Mouse (Mus musculus): ENCODE results near the gene Iqcc.

The Iqcc gene

DNA sequence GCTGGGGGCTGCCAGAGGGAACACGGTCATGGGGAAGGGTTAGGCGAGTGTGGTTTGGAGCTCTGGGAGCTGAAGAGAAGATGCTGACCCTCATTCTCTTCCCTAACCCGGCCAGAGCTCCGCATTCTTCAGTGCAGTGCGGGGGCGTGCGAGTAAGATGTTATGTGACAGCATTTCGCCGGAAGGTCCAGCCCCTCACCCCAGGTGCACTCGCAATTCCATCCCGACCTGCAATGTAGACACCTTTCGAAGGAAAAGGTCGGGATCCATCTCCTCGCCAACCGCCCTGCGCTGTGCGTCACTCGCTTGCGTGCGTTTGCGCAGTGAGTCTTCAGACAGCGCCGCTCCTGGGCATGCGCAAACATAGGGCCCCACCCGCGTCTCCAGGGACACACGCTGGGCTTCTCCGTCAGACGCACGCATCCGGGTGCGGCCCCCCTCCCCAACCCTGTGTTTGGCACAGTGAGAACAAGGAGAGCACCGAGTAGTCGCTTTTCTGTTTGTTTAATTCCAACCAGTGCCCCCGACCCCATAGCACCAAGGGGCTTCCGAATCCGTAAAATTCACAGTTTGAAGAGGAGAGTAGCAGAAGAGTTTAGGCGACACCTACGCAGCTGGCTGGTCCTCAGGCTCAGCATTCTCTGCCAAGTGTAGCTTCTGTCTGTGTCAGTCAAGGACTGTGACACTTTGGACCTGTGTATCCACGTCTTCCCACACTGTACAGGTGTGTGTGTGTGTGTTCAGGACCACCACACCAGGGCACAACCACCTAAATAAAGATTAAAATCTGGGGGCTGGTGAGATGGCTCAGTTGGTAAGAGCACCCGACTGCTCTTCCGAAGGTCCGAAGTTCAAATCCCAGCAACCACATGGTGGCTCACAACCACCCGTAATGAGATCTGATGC, at the start of gene Iqcc:
Iqcc (minus strand) TSS at position 314 of the 906 bp plus-strand sequence.
- peak; percentile 92 for DNase-seq

DNA sequence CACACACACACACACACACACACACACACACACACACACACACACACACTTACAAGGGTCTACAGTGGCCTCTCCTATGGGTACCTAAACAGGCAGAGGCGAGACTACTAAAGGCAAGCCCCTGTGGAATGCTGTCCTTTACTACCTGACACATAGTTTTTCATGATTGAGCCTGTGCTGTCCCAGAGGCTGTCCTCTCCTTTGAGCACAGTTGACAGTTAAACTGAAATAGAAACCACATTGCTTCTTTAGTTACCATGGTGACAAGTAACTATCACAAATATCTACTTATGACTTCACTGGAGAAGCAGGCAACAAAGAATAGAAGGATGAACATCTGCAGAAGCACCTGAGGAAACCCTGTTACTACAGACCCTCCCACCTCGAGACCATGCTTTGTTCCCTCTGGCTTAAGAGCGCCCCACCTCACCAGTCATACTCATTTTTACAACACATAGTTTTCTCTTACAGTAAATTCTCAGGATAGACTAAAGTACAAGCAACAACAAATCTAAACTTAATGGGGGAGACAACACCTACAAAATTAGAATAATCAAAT, 43.4 kb upstream of the Iqcc start:
- DNase-seq = no peak

DNA sequence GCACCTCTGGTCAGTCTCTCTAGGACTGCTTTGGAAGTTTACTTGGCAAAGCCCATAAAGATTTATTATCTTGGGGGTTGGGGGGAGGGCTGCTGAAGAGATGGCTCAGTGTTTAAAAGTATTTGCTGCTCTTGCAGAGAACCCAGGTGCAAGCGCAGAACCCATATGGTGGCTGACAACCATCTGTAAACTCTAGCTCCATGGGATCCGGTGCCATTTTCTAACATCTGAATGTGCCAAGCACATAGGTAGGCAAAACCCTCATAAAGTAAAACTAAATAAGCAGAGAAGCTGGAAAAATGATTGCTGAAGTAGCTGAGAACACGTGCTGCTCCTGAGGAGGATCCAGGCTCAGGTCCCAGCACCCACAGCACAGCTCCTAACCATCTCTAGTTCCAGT, 42.7 kb upstream of the Iqcc start:
- no peak for DNase-seq

DNA sequence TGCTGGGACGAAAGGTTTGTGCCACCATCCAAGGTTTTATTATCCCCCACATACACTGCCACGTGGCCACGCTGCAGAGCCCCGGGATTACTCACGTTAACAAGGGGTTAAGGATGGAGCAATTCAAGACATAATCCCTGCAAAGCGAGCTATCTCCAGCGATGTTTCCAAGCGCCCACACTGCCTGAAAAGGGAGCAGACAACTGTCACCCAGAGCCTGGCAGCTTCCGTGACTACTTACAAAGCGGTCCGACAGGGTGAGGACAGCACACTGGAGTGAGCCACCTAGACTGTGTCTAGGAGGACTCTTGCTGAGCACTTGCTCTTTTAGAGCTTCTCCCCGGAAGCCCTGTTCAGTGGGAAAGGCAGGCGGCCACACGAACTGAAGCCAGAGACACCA, 35.9 kb upstream of the Iqcc start:
- no peak for DNase-seq

DNA sequence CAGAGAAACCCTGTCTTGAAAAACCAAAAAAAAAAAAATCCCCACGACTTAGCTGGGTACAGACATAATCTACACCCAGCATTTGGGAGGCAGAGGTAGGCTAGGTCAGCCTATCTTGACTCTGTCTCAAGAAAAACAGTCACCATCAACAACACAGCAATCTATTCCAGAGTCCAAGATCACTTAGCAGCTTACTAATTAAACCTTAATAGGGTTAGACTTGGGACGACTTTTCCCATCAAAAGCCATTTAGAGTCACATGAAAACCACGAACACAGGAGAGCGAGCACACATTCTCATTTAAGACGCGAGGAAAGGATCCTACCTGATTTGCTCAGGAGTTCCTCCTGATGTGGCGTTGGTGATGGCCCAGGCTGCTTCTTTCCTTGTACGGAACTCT, 31.5 kb upstream of the Iqcc start:
- DNase-seq = no peak

DNA sequence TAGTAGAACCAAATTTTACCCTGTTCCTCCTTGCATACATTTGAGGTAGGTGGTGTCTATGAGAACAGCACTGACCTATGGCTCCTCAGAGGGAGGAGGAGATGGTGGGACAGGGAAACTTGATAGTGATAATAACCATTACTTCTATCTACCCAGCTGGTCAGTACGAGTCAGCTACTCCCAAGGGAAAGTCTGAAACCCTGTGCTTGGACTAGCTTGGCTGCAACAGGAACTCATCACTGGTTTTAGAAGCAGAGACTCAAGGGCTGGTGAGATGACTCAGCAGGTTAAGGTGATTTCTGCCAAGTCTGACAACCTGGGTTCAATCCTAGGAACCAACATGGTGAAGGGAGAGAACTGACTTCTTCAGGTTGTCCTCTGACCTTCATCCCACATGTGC, 29.8 kb upstream of the Iqcc start:
- DNase-seq = no peak

DNA sequence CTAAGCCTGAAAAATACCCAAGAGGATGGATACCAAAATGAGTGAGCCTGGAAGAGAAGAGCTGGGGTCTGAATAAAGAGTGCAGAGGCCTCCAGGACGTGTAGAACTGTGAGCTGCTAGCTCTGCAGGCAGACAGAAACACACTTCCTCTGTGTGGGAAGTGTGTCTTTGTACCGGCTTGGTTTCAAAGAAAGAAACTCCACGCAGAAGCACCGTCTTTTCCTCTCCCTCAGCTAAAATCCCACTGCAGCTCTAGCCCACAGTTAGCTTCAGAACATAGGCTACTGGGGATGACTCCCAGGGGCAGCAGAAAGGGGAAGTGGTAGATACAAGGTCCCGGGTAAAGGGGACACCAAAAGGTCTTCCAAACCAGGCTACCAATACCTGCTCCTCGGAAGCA, 26.3 kb upstream of the Iqcc start:
- no peak for DNase-seq

DNA sequence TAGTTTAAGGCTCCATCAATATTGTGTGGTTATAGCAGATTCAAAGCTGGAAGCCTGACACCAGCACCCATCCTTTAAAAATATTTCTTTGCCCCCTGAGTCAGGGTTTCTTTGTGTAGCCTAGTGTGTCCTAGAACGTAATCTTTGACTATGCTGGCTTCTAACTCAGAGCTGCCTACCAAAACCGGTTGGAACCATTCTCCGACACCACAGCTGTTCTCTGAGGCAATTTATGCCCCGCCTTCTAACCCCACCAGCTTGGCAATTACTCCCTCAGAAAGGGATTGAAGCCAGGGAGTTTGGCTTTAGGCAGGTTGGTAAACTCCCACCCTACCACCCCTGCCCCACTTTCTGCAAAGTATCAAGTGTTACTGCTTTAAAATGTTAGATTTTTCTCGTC, 22.9 kb upstream of the Iqcc start:
- no peak for DNase-seq

DNA sequence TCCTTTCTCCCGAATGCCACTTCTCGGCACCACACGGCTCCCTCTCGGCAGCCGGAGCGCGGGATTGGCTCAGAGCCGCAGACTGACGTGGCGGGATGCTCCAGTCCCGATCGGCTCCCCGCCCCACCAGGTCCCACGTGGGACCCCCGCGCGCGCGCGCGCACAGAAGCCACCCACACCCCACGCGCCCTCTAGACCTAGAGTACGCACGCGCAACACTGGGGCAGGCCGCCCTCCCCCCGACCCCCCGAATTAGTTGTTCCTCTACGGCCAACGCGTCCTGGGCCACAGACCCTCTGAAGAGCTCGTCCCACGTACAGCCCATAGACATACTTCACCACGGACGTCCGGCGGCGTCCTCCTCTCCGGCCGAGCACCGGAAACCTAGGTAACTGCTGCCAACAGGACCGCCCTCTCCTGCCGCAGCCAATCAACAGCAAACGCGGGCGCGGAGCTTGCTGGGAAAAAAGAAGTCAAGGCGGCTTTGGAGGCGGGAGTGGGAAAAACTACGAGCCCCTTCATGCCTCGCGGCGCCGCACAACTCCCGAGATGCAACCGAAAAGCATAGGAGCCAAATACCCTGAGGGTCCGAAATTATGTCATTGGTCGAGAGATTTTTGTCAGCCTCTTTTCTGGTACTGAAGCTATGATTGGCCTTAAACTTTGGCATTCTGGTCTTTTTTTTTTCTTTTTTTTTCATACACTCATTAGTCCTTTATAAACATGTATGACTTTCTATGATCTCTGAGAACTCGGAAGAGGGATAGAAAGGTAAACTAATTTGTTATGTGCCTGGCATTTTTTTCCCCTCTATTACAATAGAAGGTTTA, 22.0 kb upstream of the Iqcc start, which contains the start of gene Txlna:
Txlna (minus strand) TSS at position 428 of the 830 bp plus-strand sequence.
- DNase-seq = peak; percentile 91 to 92

DNA sequence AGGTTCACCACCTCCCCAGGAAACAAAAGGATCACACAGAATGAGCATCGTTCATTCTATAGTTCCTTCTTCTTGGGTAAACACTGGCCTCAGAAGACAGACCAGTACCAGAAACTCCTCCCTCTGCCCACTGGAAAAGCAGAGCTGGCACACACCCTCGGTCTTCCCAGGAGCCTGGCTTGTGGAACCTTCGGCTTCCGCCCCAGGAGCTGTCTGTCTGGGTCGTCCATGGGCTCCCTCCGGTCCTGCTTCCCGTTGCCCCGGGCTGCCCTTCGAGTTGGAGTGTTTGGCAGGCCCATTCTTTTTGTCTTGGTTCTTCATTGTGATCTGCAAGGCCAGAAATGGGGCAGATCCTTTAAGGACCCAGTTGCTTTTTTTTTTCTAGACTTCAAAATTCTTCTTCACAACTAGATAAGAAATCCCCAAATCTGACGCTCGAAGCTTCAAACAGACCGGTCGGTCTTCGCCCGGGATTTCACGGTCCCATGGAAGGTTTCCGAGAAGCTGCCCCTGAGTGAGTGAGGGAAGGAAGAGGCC, 21.3 kb upstream of the Iqcc start:
- no peak for DNase-seq

DNA sequence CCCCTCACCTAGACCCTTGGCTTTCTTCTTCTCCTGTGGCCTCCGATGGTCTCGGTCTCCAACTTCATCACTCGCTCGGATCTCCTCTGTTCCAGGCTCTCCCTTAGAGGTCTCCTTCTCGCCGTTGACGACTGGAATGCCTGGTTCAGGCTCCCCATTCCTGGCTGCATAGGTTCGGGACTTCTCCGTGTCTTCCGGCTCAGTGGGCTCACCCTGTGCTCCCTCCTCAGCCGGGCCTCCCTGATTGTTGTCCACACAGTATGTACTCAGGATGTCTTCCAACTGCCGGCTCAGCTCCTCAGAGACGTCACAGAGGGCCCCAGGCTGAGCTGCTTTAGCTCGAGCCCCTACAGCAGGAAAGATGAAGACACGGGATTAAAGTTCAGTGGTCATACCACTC, 20.3 kb upstream of the Iqcc start:
- DNase-seq = no peak

DNA sequence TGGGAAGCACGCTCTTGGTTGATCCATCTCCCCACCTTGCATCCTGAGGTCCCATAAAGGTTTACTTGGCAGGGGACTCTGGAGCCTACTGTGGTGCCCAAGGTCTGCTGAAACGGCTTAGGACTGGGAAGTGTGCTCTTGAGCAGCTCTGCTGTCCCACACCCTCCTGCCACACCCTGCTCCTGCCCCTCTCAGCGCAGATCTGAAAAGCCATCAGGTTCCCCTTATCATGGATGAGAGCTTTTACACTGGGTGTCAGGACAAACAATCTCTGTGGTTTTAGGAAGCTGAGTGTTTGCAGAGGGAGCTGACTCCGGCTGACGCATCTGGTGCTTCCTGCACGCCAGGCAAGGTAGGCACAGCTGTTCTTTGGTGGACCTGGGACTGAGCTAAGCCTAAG, 15.0 kb upstream of the Iqcc start:
- no peak for DNase-seq

DNA sequence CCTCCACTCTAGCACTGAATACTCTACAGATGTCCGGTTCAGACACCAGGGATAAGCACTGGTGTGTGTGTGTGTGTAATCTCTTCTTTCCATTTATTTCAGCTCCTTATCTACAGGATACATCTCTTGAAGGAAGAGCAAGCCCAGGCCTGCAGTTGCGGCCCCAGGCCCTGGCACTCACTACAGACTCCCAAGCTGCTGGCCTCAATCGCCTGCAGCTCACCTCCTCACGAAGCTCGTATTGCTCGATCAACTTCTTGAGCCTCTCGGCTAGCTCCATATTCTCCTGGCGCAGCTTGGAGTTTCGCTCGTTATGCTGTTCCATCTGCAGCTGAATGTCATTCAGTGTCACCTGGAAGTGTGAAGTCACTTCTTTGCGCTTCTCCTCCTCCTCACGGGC, 13.0 kb upstream of the Iqcc start:
- no peak for DNase-seq

DNA sequence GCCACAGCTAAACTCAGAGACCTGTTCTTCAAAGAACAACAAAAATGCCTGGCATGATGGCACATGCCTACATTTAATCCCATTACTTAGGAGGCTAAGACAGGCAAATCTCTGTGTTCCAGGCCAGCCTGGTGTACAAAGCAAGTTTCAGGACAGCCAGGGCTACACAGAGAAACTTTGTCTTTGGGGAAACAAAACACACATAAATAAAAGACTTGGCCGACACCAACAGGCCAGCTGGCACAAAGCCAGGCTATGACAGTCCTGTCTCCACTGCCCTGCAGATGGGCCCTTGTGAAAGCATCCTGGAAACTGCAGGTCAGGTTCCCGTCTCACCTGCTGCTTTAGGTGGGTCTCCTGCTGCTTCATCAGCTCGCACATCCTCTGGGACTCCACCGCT, 12.0 kb upstream of the Iqcc start:
- no peak for DNase-seq

DNA sequence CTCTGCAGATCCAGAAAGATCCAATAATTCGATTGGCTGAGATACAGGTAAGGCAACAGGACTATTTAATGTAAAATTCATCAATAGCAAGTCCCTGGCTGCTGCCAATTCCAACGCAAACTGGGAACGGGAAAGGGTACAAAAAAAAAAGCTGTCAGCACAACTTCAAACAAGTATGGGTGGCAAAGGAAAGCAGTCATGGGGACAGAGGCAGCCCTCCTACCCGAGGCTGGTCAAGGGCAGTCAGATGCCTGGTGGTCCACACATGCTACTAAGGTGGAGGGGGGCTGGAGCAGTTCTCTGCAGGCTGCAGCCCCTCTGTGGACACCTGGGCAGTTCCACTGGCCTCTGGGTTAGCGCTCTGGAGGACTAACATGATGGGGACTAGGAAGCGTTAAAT, 7.1 kb upstream of the Iqcc start:
- DNase-seq = no peak

DNA sequence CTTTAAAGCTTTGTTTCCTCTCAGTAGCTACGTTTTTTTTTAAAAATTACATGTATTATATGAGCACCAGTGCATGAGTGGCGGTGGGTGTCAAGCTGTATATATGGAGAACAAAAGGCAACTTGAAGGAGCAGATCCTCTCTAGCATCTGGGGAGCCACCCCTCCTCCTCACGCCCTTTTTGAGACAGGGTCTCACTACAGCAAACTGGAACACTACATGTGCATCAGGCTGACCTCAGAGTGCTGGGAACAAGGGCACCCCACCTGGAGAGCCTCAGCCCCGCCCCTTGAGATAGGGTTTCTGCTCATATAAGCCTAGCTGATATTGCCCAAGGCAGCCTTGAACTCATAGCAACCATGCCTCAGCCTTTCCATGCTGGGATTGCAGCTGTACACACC, 6.6 kb upstream of the Iqcc start:
- no peak for DNase-seq

DNA sequence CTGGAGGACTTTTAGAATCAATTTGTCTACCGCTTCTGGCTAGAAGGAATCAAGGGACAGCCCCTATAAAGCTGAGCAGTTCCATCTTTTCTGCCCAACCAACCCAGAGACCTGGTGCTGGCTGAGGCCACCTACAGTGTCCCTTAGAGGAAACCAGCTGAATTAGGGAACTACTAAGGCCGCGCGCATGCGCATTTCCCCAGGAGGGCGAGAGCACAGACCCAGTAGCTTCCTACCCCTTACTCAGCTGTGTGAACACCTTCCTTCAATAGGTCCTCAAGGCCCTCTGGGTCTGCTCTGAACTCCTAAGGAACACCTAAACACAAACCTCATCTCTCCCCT, 6.1 kb upstream of the Iqcc start:
- peak; percentile 69 to 75 for DNase-seq

DNA sequence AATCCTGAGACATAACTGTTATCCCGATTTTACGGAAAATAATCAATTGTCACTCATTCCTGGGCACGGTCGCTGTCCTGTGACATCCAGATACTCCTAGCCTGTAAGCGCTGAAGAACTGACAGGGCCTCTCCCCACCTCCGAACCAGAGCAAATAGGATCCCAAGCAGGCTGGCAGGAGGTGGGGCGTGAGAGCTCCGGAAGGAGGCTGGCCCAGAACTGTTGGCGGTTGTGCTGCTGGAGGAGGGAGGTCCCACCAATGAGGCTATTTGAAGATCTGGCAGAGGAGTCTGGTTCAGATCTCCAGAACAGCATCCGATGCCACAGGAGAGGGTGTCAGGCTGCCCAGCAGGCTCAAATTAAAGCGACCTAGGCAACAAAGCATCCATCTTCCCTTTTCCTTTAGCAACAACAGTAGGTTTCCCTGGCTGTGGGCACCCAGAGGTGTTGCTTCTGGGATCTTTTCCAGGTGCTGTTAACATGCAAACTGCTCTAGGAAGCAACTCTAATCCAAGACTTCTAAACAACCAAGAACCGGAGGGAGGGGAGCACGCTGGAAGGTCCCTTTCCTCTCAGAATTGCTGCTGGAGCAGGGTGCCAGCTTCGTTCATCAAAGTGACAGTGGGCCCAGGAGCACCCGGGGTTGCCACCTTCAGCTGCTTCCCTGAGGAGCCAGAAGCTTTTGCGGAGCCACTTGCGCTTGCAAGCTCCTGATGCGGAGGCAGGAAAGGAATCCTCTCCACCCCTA, 5.6 kb upstream of the Iqcc start:
- peak; percentile 60 to 69 for DNase-seq

DNA sequence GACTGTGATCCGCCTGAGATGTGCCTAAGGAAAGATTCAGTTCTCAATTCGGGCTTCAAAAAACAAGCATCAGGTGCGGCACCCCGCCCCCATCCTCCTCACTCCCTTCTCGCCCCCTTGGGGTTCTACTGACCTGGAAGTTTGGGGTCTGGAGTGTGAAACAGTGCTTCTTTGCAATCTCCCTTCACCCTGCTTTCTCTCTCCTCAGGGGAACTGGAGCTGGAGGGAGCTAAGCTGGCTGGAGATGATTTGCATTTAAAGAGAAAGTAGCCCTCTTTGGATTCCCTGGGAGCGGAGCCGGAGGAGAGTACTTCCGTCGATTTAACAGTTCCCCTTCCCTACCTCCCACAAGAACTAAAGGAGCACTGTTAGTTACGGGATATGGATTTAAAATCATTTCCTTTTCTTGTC, 4.8 kb upstream of the Iqcc start, which contains the start of gene Ccdc28b:
Ccdc28b (minus strand) TSS at position 267 of the 411 bp plus-strand sequence.
- peak in 1 of 2 experiments; percentile 19 for DNase-seq

DNA sequence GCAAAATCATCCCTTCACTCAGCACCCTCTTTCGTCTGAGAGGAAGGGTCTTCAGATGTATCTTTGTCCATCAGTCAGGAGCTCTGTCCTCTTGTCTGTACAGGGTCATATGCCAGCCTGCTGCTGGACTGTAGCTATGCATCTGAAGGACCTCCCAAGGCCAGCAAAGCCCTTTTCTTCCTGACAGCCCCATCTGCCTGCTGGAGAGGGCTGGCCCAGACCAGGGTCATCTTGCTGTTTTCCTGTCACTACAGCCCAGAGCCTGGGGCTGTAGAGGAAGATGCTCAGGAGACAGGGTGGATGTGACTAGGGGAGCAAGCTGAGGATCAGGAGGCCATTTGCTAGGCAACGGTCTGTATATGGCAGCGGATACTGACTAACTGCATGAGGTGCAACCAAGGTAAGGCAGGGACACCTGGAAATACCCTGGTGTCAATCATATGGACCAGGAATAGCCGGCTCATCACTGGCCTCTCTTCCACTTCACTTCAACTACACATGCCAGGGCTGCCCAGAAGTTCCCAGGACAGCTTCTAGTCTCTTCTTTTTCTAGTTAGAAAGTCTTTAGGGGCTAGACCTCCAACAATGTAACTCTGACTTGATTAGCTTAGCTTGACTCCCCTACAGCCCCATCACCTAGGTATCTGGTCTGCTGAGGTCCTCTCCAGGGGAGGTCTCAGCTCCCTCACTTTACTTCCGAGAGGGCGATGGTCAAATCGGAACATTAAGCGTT, 4.1 kb upstream of the Iqcc start:
- DNase-seq = no peak

DNA sequence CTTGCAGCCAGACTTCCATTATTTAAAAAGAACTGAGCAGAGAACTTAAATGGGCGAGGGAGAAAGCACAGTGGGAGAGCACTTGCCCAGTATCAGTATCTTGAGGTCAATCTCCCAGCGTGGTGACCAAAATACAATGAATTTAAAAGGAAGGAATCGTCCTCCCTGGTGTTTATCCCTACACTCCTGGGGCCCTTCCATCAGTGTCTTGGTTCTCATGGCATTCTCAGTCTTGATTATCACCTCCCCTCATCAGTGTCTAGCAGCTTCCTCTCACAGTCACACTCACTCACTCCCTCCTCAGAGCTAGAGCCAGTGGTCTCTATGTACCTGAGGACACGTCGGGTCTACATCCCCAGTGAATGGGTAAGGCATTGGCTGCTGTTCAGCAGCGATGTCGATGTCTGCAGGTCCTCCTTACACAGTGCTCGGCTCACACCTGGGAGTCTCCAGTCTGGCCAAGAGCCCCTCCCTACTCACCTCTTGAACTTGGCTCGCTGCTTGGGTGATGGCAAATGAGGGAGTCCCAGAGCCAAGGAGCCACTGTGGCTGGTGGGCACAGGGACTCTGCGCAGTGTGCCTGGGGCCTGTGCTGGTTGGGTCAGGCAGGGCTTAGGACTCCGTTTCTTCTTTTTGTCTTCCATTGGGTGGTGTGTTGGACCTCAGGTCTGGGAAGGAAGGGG, 3.4 kb upstream of the Iqcc start:
- no peak for DNase-seq

All from spleen, adult 18-20 months (tissue).